Mouse (Mus musculus): ENCODE measurements around the gene Gm17018.

Gm17018 gene

GRCm38 (mm10) chr19:45628649-45629048, 68.2 kb downstream of the Gm17018 start:
- DNase-seq: no peak

GRCm38 (mm10) chr19:45629219-45629618, 68.8 kb downstream of the Gm17018 start:
- DNase-seq: peak; percentile 45 to 64
